Mouse (Mus musculus): ENCODE data around the gene Camk1. TPM values are rescaled to one million over a fixed set of nuclear protein-coding genes. Genes with fewer than 3 reads are reported as not detected.

The Camk1 gene
- total and polyA plus RNA-seq, 2 experiments, result 15.6 to 16.1 TPM

DNA sequence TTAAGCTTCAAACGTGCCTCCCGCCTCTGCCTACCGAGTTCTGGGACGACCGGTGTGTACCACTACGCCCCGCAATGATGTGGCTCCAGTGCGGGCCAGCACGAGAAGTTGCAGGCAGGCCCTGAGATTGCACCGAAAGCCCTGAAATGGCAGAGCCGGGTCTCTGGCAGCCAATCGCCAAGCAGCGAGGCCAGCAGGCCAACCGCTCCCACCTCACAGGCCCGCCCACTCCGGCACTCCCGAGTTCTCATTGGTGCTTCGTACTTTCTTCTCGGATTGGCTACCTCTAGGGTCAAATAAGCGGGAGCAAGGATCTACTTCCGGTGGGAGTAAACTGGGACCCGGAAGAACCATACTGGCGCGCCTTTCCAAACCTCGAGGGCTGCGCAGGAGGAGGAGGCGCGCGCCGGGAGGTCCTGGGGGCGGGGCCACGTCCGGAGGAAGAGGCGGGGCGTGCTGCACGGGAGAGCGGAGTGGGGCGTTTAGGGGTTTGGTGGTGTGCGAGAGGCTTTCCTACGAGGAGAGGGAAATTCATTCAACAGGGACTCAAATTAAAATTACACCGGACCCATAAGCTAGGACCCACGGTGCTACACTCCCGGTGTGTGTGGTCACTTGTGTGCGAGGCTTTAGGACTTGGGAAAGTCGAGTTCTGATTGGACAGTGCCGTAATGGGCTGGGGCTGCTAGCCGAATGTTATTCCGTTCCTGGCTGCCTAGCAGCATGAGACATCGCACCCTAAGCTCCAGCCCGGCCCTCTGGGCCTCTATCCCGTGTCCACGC, 17.1 kb downstream of the Camk1 start, which contains the start of gene Ogg1:
Ogg1 (plus strand) TSS at position 440 of the 783 bp plus-strand sequence.
- Histone ChIP-seq H3K27me3 (ENCODE audit: control insufficient read depth, insufficient read depth, low read length) (no peaks in the 10 kb centered on the region), H3K4me1 (ENCODE audit: control insufficient read depth, insufficient read depth, low read length) (peaks cover 2% of the 10 kb centered on the region), H3K9ac (ENCODE audit: low read depth, low read length) (peak within 1 kb of the TSS; percentile 75), H3K36me3 (ENCODE audit: control insufficient read depth, insufficient read depth, low read length) (peaks cover 29% of the 10 kb centered on the region), H3K27ac (replicated peaks; ENCODE audit: insufficient read depth, low read depth, low read length) (peak within 1 kb of the TSS; percentile 76), H3K79me2 (ENCODE audit: control insufficient read depth, insufficient read depth, low read length) (no peaks in the 10 kb centered on the region), H3K4me3 (ENCODE audit: insufficient read depth, low read depth, low read length) (peak within 1 kb of the TSS; percentile 64)
- TF ChIP-seq POLR2A (IDR thresholded peaks at IDR 0.05; ENCODE audit: extremely low read depth, insufficient read depth, low read length) (peak; percentile 88), CTCF (IDR thresholded peaks at IDR 0.05; ENCODE audit: low read depth, low read length) (no peak)
- DNase-seq (ENCODE audit: extremely low read depth, low read depth, low spot score), result peak; percentile 98
- WGBS, result under 1% methylated on average over 52 of the region's 52 CpGs

DNA sequence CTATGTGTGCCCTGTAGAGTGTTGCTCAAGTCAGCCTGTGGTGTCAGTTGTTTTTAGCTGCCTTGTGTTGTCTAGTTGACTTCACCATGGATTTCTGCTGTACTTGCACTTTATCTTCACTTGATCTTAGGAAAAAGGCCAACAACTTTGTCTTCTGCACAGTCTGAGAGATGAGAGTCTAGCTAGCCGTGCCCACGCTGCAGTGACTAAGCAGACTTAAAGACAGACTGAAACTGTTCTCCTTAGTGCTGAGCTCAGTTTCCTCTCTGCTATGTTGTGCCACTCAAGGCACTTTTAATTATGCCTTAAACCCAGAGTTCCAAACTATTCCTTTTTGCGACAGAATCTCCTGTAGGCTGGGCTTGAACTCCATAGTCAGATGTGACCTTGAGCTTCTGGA, 27.8 kb downstream of the Camk1 start:
- Histone ChIP-seq H3K79me2 (ENCODE audit: control insufficient read depth, insufficient read depth, low read length) (peaks cover 2% of the 10 kb centered on the region; the same call in 1 of the 2 replicates), H3K27ac (replicated peaks; ENCODE audit: insufficient read depth, low read depth, low read length) (no peak overlapping the region), H3K4me1 (ENCODE audit: control insufficient read depth, insufficient read depth, low read length) (no peaks in the 10 kb centered on the region), H3K36me3 (ENCODE audit: control insufficient read depth, insufficient read depth, low read length) (peaks cover 69% of the 10 kb centered on the region), H3K4me3 (ENCODE audit: insufficient read depth, low read depth, low read length) (no peak overlapping the region), H3K9ac (ENCODE audit: low read depth, low read length) (no peak overlapping the region), H3K27me3 (ENCODE audit: control insufficient read depth, insufficient read depth, low read length) (no peaks in the 10 kb centered on the region)
- no peak for TF ChIP-seq CTCF (IDR thresholded peaks at IDR 0.05; ENCODE audit: low read depth, low read length)
- TF ChIP-seq POLR2A (IDR thresholded peaks at IDR 0.05; ENCODE audit: extremely low read depth, insufficient read depth, low read length), result no peak
- DNase-seq (ENCODE audit: extremely low read depth, low read depth, low spot score), result no peak
- 89% methylated on average over 3 of the region's 3 CpGs for WGBS

DNA sequence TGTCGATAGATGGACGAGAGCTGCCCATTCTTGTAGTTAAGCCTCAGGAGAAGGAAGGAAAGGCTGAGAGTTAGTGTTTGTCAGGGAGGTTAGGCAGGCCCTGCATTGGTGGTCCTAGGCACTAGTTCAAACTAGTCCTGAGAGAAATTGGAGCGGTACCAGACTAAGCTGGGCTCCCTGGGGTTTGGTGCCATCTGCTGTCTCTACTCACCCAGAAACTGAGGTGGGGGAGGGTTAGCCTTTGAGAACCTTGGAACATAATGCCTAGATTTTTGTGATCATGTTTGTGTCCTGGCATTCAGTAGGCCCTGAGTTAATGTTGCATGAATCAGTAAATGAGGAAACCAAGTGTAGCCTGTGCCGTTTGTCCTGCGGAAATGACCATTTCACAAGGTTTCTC, 35.6 kb downstream of the Camk1 start:
- Histone ChIP-seq H3K4me1 (ENCODE audit: control insufficient read depth, insufficient read depth, low read length) (peaks cover 7% of the 10 kb centered on the region), H3K79me2 (ENCODE audit: control insufficient read depth, insufficient read depth, low read length) (peaks cover 32% of the 10 kb centered on the region), H3K4me3 (ENCODE audit: insufficient read depth, low read depth, low read length) (peak overlapping the region; percentile 97), H3K27me3 (ENCODE audit: control insufficient read depth, insufficient read depth, low read length) (no peaks in the 10 kb centered on the region), H3K27ac (replicated peaks; ENCODE audit: insufficient read depth, low read depth, low read length) (peak overlapping the region; percentile 100), H3K36me3 (ENCODE audit: control insufficient read depth, insufficient read depth, low read length) (peaks cover 11% of the 10 kb centered on the region), H3K9ac (ENCODE audit: low read depth, low read length) (peak overlapping the region; percentile 96)
- peak; percentile 52; the same call in 1 of the 2 replicates for TF ChIP-seq CTCF (IDR thresholded peaks at IDR 0.05; ENCODE audit: low read depth, low read length)
- no peak for TF ChIP-seq POLR2A (IDR thresholded peaks at IDR 0.05; ENCODE audit: extremely low read depth, insufficient read depth, low read length)
- peak; percentile 60 for DNase-seq (ENCODE audit: extremely low read depth, low read depth, low spot score)
- 3% methylated on average over 5 of the region's 5 CpGs for WGBS

DNA sequence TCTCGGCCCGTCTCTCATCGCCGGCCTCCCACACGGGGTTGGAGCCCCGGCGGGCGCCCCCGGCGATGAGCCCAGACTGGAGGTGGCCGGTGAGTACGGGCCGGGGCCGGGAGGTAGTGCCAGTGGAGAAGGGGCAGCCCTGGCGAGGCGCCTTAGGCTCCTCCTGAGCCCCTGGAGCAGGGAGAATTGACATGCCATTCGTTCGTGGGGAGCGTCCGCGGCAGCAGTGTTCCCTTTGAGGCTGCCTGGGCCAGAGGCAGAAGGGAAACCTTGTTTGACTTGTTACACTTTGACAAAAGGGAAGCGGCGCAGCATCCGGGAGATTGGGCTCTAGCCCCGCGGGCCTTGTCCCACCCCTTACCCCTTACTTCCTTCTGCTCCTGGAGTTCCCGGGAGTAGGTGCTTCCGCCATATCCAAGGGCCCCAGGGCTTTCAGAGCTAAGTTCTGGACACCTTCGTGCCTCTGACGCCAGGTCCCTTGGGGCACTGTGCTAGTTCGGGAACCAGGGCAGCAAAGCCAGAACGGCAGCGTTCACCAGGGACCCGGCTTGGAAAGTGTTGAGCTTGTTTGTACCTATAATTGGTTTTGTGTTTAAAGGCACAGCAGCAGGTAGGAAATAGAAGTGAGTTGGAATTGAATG, 36.2 kb downstream of the Camk1 start:
- Histone ChIP-seq H3K36me3 (ENCODE audit: control insufficient read depth, insufficient read depth, low read length) (peaks cover 8% of the 10 kb centered on the region), H3K27ac (replicated peaks; ENCODE audit: insufficient read depth, low read depth, low read length) (peak overlapping the region; percentile 100), H3K9ac (ENCODE audit: low read depth, low read length) (peak overlapping the region; percentile 96), H3K79me2 (ENCODE audit: control insufficient read depth, insufficient read depth, low read length) (peaks cover 32% of the 10 kb centered on the region), H3K4me3 (ENCODE audit: insufficient read depth, low read depth, low read length) (peak overlapping the region; percentile 97), H3K27me3 (ENCODE audit: control insufficient read depth, insufficient read depth, low read length) (no peaks in the 10 kb centered on the region), H3K4me1 (ENCODE audit: control insufficient read depth, insufficient read depth, low read length) (peaks cover 7% of the 10 kb centered on the region)
- TF ChIP-seq CTCF (IDR thresholded peaks at IDR 0.05; ENCODE audit: low read depth, low read length) (no peak), POLR2A (IDR thresholded peaks at IDR 0.05; ENCODE audit: extremely low read depth, insufficient read depth, low read length) (no peak)
- WGBS, result 1% methylated on average over 33 of the region's 34 CpGs
- peak; percentile 43 for DNase-seq (ENCODE audit: extremely low read depth, low read depth, low spot score)

DNA sequence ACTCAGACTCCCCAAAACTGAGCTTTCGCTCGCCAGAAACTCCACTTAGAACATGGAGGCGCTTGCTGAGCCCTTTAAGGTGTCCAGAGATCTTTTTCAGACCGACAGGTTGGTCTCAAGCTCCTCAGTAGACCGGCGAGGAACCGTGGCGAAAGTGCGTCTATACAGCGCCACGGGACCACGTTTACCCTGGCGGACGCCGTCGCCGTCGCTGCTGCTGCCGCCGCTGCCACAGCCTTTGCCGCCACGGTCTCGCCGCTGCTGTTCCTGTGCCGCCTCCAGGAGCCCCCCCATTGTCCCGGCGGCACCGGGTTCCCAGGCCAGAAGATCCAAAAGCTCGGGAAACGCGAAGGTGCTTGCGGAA, 36.8 kb downstream of the Camk1 start, which contains the start of gene Brpf1:
Brpf1 (plus strand) TSS at position 152 of the 364 bp plus-strand sequence.
- peak; percentile 60; the same call in 1 of the 2 replicates for TF ChIP-seq POLR2A (IDR thresholded peaks at IDR 0.05; ENCODE audit: extremely low read depth, insufficient read depth, low read length)
- TF ChIP-seq CTCF (IDR thresholded peaks at IDR 0.05; ENCODE audit: low read depth, low read length), result no peak
- Histone ChIP-seq H3K36me3 (ENCODE audit: control insufficient read depth, insufficient read depth, low read length) (peaks cover 5% of the 10 kb centered on the region), H3K4me3 (ENCODE audit: insufficient read depth, low read depth, low read length) (peak within 1 kb of the TSS; percentile 97), H3K27ac (replicated peaks; ENCODE audit: insufficient read depth, low read depth, low read length) (peak within 1 kb of the TSS; percentile 100), H3K9ac (ENCODE audit: low read depth, low read length) (peak within 1 kb of the TSS; percentile 96), H3K4me1 (ENCODE audit: control insufficient read depth, insufficient read depth, low read length) (peaks cover 7% of the 10 kb centered on the region), H3K27me3 (ENCODE audit: control insufficient read depth, insufficient read depth, low read length) (no peaks in the 10 kb centered on the region), H3K79me2 (ENCODE audit: control insufficient read depth, insufficient read depth, low read length) (peaks cover 32% of the 10 kb centered on the region)
- WGBS, result under 1% methylated on average over 32 of the region's 32 CpGs
- DNase-seq (ENCODE audit: extremely low read depth, low read depth, low spot score), result no peak

All from liver, adult 2 months (tissue).